Mouse (Mus musculus) E14TG2a.4 (cell line): ENCODE data around the gene Wt1.

Experiments
- CTCF ChIP-seq: conservative IDR thresholded peaks from 2 replicates; pipeline ENCODE4 v1.5.1; 2014; ENCODE audit warnings: low read length
- NANOG ChIP-seq: IDR thresholded peaks from 2 replicates; pipeline ENCODE4 v1.6.1; 2014; ENCODE audit warnings: borderline replicate concordance, low read length, mixed read lengths
- POU5F1 ChIP-seq: IDR thresholded peaks from 2 replicates; pipeline ENCODE4 v1.6.1; 2014; ENCODE audit warnings: low read length, borderline replicate concordance

- TF ChIP-seq CTCF (no peak), NANOG (no peak), POU5F1 (no peak)
Measured at GRCm38 (mm10) chr2:105131811-105132100, 5.4 kb downstream of the Wt1 start.
